Mouse (Mus musculus): Measurements from ENCODE around the gene Trim80. TPM values are rescaled to one million over a fixed set of nuclear protein-coding genes. Genes with fewer than 3 reads are reported as not detected.

Trim80 gene
- total and polyA plus RNA-seq, 3 experiments, result not detected

GRCm38 (mm10) chr11:115448998-115449397, 8.7 kb downstream of the Trim80 start:
- Histone ChIP-seq H3K27me3 (ENCODE audit: control insufficient read depth in 1 of 2, insufficient read depth in 2 of 2, low read length in 2 of 2) (no peaks in the 10 kb centered on the region), H3K9me3 (replicated peaks; ENCODE audit: insufficient read depth, low read length) (no peaks in the 10 kb centered on the region), H3K4me1 (ENCODE audit: control insufficient read depth in 1 of 2, insufficient read depth in 2 of 2, low read length in 2 of 2) (peaks cover 3 to 13% of the 10 kb centered on the region in 2 experiments), H3K4me3 (ENCODE audit: control insufficient read depth in 1 of 2, insufficient read depth in 1 of 2, low read depth in 2 of 2, low read length in 2 of 2) (no peak overlapping the region), H3K9ac (ENCODE audit: control insufficient read depth, low read depth, low read length, poor library complexity, severe bottlenecking) (no peak overlapping the region), H3K79me2 (ENCODE audit: control insufficient read depth, insufficient read depth, low read length, poor library complexity) (no peaks in the 10 kb centered on the region), H3K36me3 (ENCODE audit: control insufficient read depth in 1 of 2, insufficient read depth in 2 of 2, low read length in 2 of 2) (no peaks in the 10 kb centered on the region), H3K27ac (ENCODE audit: control insufficient read depth, low read depth, low read length) (no peak overlapping the region)
- DNase-seq (ENCODE audit: low read depth, low spot score), result no peak
- no peak for TF ChIP-seq SMC3 (IDR thresholded peaks at IDR 0.05; ENCODE audit: low read depth, low read length)
- TF ChIP-seq MYC (IDR thresholded peaks at IDR 0.05; ENCODE audit: low read depth, low read length), result no peak
- no peak for TF ChIP-seq RAD21 (IDR thresholded peaks at IDR 0.05; ENCODE audit: low read depth, low read length)
- no peak for TF ChIP-seq ZMIZ1 (IDR thresholded peaks at IDR 0.05; ENCODE audit: low read depth, low read length)
- TF ChIP-seq TCF12 (IDR thresholded peaks at IDR 0.05; ENCODE audit: low read depth, low read length), result no peak
- no peak for TF ChIP-seq NELFE (IDR thresholded peaks at IDR 0.05; ENCODE audit: low read depth, low read length)
- no peak for TF ChIP-seq HCFC1 (IDR thresholded peaks at IDR 0.05; ENCODE audit: low read depth, low read length)
- TF ChIP-seq ZC3H11A (IDR thresholded peaks at IDR 0.05; ENCODE audit: low read depth, low read length), result no peak
- no peak for TF ChIP-seq GABPA (IDR thresholded peaks at IDR 0.05; ENCODE audit: low read depth, low read length)
- no peak for TF ChIP-seq NRF1 (IDR thresholded peaks at IDR 0.05; ENCODE audit: insufficient read depth, low read depth, low read length, poor library complexity, severe bottlenecking)
- no peak for TF ChIP-seq SIN3A (IDR thresholded peaks at IDR 0.05; ENCODE audit: low read length)
- TF ChIP-seq KAT2A (conservative IDR thresholded peaks at IDR 0.05; ENCODE audit: low read depth, low read length), result no peak

- H3K4me1 ChIP-seq (ENCODE audit: control insufficient read depth in 1 of 2, insufficient read depth in 2 of 2, low read length in 2 of 2), result peaks cover 3 to 13% of the 10 kb centered on the region in 2 experiments
- no peak overlapping the region for H3K9ac ChIP-seq (ENCODE audit: control insufficient read depth, low read depth, low read length, poor library complexity, severe bottlenecking)
- no peaks in the 10 kb centered on the region for H3K27me3 ChIP-seq (ENCODE audit: control insufficient read depth in 1 of 2, insufficient read depth in 2 of 2, low read length in 2 of 2)
- no peak overlapping the region for H3K27ac ChIP-seq (ENCODE audit: control insufficient read depth, low read depth, low read length)
- no peaks in the 10 kb centered on the region for H3K79me2 ChIP-seq (ENCODE audit: control insufficient read depth, insufficient read depth, low read length, poor library complexity)
- DNase-seq (ENCODE audit: low read depth, low spot score), result no peak
- no peaks in the 10 kb centered on the region for H3K36me3 ChIP-seq (ENCODE audit: control insufficient read depth in 1 of 2, insufficient read depth in 2 of 2, low read length in 2 of 2)
- H3K9me3 ChIP-seq (replicated peaks; ENCODE audit: insufficient read depth, low read length), result no peaks in the 10 kb centered on the region
- no peak overlapping the region for H3K4me3 ChIP-seq (ENCODE audit: control insufficient read depth in 1 of 2, insufficient read depth in 1 of 2, low read depth in 2 of 2, low read length in 2 of 2)
- no peak for TF ChIP-seq TAL1 (IDR thresholded peaks at IDR 0.05; ENCODE audit: low read length)
- TF ChIP-seq TCF12 (IDR thresholded peaks at IDR 0.05; ENCODE audit: low read depth, low read length), result no peak
- no peak for TF ChIP-seq KAT2A (conservative IDR thresholded peaks at IDR 0.05; ENCODE audit: low read depth, low read length)
- TF ChIP-seq BHLHE40 (IDR thresholded peaks at IDR 0.05; ENCODE audit: borderline replicate concordance, low read depth, low read length), result no peak
- no peak for TF ChIP-seq ELF1 (IDR thresholded peaks at IDR 0.05; ENCODE audit: low read depth, low read length)
- no peak for TF ChIP-seq ETS1 (IDR thresholded peaks at IDR 0.05; ENCODE audit: low read depth, low read length)
- TF ChIP-seq MAFK (IDR thresholded peaks at IDR 0.05; ENCODE audit: borderline replicate concordance, low read depth, low read length), result no peak
- no peak for TF ChIP-seq ZMIZ1 (IDR thresholded peaks at IDR 0.05; ENCODE audit: low read depth, low read length)
- no peak for TF ChIP-seq POLR2AphosphoS2 (IDR thresholded peaks at IDR 0.05; ENCODE audit: low read length)
- TF ChIP-seq EP300 (IDR thresholded peaks at IDR 0.05; ENCODE audit: low read depth in 1 of 2, low read length in 2 of 2), result no peak
These were observed 9.8 kb downstream of the Trim80 start for GRCm38 (mm10) chr11:115450176-115450575.
